Mouse (Mus musculus) c-Kit-negative CD71-positive TER-119-positive erythroid progenitor cells, embryonic 14.5 days (primary cell): ENCODE measurements around the gene Cfap20.
A peak's percentile ranks its signal among the peaks of the same experiment; 100 is the strongest.

ENCODE experiments used
- DNase-seq: peaks from one replicate; pipeline ENCODE4 v3.0.0-alpha.2; 2013; ENCODE audit warnings: low read depth, low spot score

Cfap20 gene

GRCm38 (mm10) chr8:95434686-95435439 lies at the start of gene Cfap20:
Gene Cfap20, minus strand, starts transcription at chr8:95434869.
- peak; percentile 97 for DNase-seq

GRCm38 (mm10) chr8:95470008-95470407 lies 35.3 kb upstream of the Cfap20 start:
- DNase-seq: no peak

- no peak for DNase-seq
Measured at GRCm38 (mm10) chr8:95468995-95469394, 34.3 kb upstream of the Cfap20 start.

GRCm38 (mm10) chr8:95466543-95466942 lies 31.9 kb upstream of the Cfap20 start:
- no peak for DNase-seq

- DNase-seq: no peak
Measured at GRCm38 (mm10) chr8:95452518-95452917, 17.8 kb upstream of the Cfap20 start.

GRCm38 (mm10) chr8:95450271-95450670 lies 15.6 kb upstream of the Cfap20 start:
- no peak for DNase-seq

- DNase-seq: no peak
Measured at GRCm38 (mm10) chr8:95447661-95448060, 13.0 kb upstream of the Cfap20 start.

GRCm38 (mm10) chr8:95445042-95445441 lies 10.4 kb upstream of the Cfap20 start:
- DNase-seq: no peak

GRCm38 (mm10) chr8:95441491-95442039 lies 6.9 kb upstream of the Cfap20 start:
- DNase-seq: no peak

GRCm38 (mm10) chr8:95440168-95440709 lies 5.6 kb upstream of the Cfap20 start:
- no peak for DNase-seq

GRCm38 (mm10) chr8:95439421-95439820 lies 4.8 kb upstream of the Cfap20 start:
- DNase-seq: no peak

- DNase-seq: no peak
Measured at GRCm38 (mm10) chr8:95437341-95437992, 2.8 kb upstream of the Cfap20 start.

- DNase-seq: no peak
Measured at GRCm38 (mm10) chr8:95435930-95436329, 1.3 kb upstream of the Cfap20 start.

- DNase-seq: no peak
Measured at GRCm38 (mm10) chr8:95435471-95435870, 802 bp upstream of the Cfap20 start.

GRCm38 (mm10) chr8:95434233-95434632 lies 436 bp downstream of the Cfap20 start:
- no peak for DNase-seq

- DNase-seq: no peak
Measured at GRCm38 (mm10) chr8:95433124-95433523, 1.5 kb downstream of the Cfap20 start.

- DNase-seq: no peak
Measured at GRCm38 (mm10) chr8:95432471-95432870, 2.2 kb downstream of the Cfap20 start.

GRCm38 (mm10) chr8:95429945-95430344 lies 4.7 kb downstream of the Cfap20 start:
- no peak for DNase-seq

- DNase-seq: peak; percentile 44
Measured at GRCm38 (mm10) chr8:95427594-95428535, 6.8 kb downstream of the Cfap20 start.

GRCm38 (mm10) chr8:95426781-95427281 lies 7.8 kb downstream of the Cfap20 start:
- no peak for DNase-seq

GRCm38 (mm10) chr8:95424682-95425081 lies 10.0 kb downstream of the Cfap20 start:
- no peak for DNase-seq
